Mouse (Mus musculus) liver, embryonic 14 days (tissue): ENCODE data around the gene Olfr103. TPM values are rescaled to one million over a fixed set of nuclear protein-coding genes. Genes with fewer than 3 reads are reported as not detected.

Experiments
- polyA plus RNA-seq: library from polyadenylated mRNA; depleted of rRNA; stranded (reverse); fragments of >200 nt; gene quantifications from 2 replicates; pipeline ENCODE4 v1.2.3, GENCODE M21; 2012; rRNA removed

The Olfr103 gene
- polyA plus RNA-seq = not detected in 2 replicates

GRCm38 (mm10) chr17:37339598-37339997 is at the start of gene Olfr103:
Olfr103 (minus strand) TSS chr17:37339698.

GRCm38 (mm10) chr17:37378733-37379132 is 39.2 kb upstream of the Olfr103 start, which contains the start of gene Olfr105-ps:
Olfr105-ps (plus strand) TSS chr17:37379033.

GRCm38 (mm10) chr17:37359282-37359681 is 19.8 kb upstream of the Olfr103 start, which contains the start of gene Olfr104-ps:
Olfr104-ps (plus strand) TSS chr17:37359582.

GRCm38 (mm10) chr17:37316954-37317353 is 22.5 kb downstream of the Olfr103 start, which contains the start of gene Olfr102:
Olfr102 (minus strand) TSS chr17:37317054.

GRCm38 (mm10) chr17:37304213-37304612 is 35.3 kb downstream of the Olfr103 start, which contains the start of gene Olfr101:
Olfr101 (minus strand) TSS chr17:37304313.

Other genes with a start within 250 kb of the Olfr103 start
- not detected in 2 replicates for gene Olfr91, start 241.4 kb downstream of the Olfr103 start, polyA plus RNA-seq
- not detected in 2 replicates for gene Olfr92, start 219.6 kb downstream of the Olfr103 start, polyA plus RNA-seq
- not detected in 2 replicates for gene Olfr93, start 178.2 kb downstream of the Olfr103 start, polyA plus RNA-seq
- gene Ubd, start 145.8 kb downstream of the Olfr103 start, polyA plus RNA-seq = not detected in 2 replicates
- not detected in 2 replicates for gene Olfr94, start 138.7 kb downstream of the Olfr103 start, polyA plus RNA-seq
- not detected in 2 replicates for gene Olfr95, start 126.6 kb downstream of the Olfr103 start, polyA plus RNA-seq
- not detected in 2 replicates for gene Olfr96, start 119.6 kb downstream of the Olfr103 start, polyA plus RNA-seq
- not detected in 2 replicates for gene Olfr97, start 102.4 kb downstream of the Olfr103 start, polyA plus RNA-seq
- not detected in 2 replicates for gene Olfr98, start 75.9 kb downstream of the Olfr103 start, polyA plus RNA-seq
- 0.87 and 1.1 TPM in 2 replicates for gene H2-M3, start 69.5 kb downstream of the Olfr103 start, polyA plus RNA-seq
- not detected in 2 replicates for gene Olfr99, start 56.2 kb downstream of the Olfr103 start, polyA plus RNA-seq
- not detected in 2 replicates for gene Olfr101, start 35.4 kb downstream of the Olfr103 start, polyA plus RNA-seq
- gene Olfr102, start 22.6 kb downstream of the Olfr103 start, polyA plus RNA-seq = not detected in 2 replicates
- gene Olfr104-ps, start 19.9 kb upstream of the Olfr103 start, polyA plus RNA-seq = not detected in 2 replicates
- not detected in 2 replicates for gene Olfr105-ps, start 39.3 kb upstream of the Olfr103 start, polyA plus RNA-seq
- not detected in 2 replicates for gene Olfr106-ps, start 50.7 kb upstream of the Olfr103 start, polyA plus RNA-seq
- gene Olfr107, start 59.5 kb upstream of the Olfr103 start, polyA plus RNA-seq = not detected in 2 replicates
- gene Olfr108, start 105.8 kb upstream of the Olfr103 start, polyA plus RNA-seq = not detected in 2 replicates
- not detected in 2 replicates for gene Olfr109, start 119.2 kb upstream of the Olfr103 start, polyA plus RNA-seq
- 0.02 TPM in 1 of 2 replicates, not detected in the other for gene H2-M2, start 143.9 kb upstream of the Olfr103 start, polyA plus RNA-seq
- gene Olfr110, start 152.8 kb upstream of the Olfr103 start, polyA plus RNA-seq = not detected in 2 replicates
- gene Olfr111, start 168.3 kb upstream of the Olfr103 start, polyA plus RNA-seq = 0.03 and 0.06 TPM in 2 replicates
- not detected in 2 replicates for gene Olfr112, start 229.8 kb upstream of the Olfr103 start, polyA plus RNA-seq
- gene Olfr113, start 238.0 kb upstream of the Olfr103 start, polyA plus RNA-seq = not detected in 2 replicates